Mouse (Mus musculus) MEL (cell line): ENCODE results near the gene Stag1.

ENCODE experiments used
- MEF2A ChIP-seq: IDR thresholded peaks from 2 replicates; pipeline ENCODE4 v1.6.1; 2014; ENCODE audit warnings: low read depth, mild to moderate bottlenecking, inconsistent platforms, low read length, improper control_type of control experiment; ENCODE audit not compliant: poor library complexity, insufficient replicate concordance, severe bottlenecking; ENCODE audit errors: extremely low read depth
- POLR2A ChIP-seq, 2 experiments: IDR thresholded peaks; 2 replicates each; pipeline ENCODE4 v1.6.1; 2011 to 2012; ENCODE audit warnings: low read length in 2 of 2, mild to moderate bottlenecking in 2 of 2, control low read depth in 1 of 2, improper control_type of control experiment in 1 of 2, low read depth in 1 of 2, moderate library complexity in 1 of 2; ENCODE audit not compliant: control insufficient read depth in 1 of 2, insufficient read depth in 1 of 2, poor library complexity in 1 of 2

DNA sequence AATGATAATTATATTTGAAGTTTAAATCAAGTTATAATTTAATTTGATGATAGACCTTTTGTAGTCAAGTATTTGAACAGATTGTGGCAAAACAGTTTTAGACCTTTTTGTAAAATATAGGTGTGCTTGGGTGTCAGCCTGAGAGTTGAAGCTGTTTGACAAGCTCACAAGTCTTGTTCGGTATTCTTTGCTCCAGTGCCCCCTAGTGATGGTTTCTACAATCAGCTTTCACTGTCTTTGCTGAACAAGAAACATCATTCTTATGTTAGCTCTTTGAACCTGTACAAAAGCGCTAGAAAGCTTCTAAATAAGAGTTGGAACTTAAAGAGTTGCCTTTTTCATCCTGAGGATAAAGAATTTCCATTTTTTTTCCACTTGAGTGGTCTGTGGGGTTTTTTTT is 319.5 kb downstream of the Stag1 start:
- TF ChIP-seq MEF2A (no peak), POLR2A (IDR thresholded peaks at IDR 0.05; ENCODE audit: control insufficient read depth in 1 of 2, insufficient read depth in 1 of 2, low read depth in 1 of 2, low read length in 2 of 2, poor library complexity in 1 of 2) (no peak)
